Mouse (Mus musculus) liver, embryonic 14.5 days (tissue): ENCODE results near the gene Adamtsl5.

ENCODE experiments used
- CTCF ChIP-seq: IDR thresholded peaks from 2 replicates; pipeline ENCODE4 v1.5.1; 2016; ENCODE audit warnings: antibody characterized with exemption, low read depth, control low read depth
- EP300 ChIP-seq: IDR thresholded peaks from 2 replicates; pipeline ENCODE4 v1.6.1; 2016; ENCODE audit warnings: antibody characterized with exemption, low read depth

DNA sequence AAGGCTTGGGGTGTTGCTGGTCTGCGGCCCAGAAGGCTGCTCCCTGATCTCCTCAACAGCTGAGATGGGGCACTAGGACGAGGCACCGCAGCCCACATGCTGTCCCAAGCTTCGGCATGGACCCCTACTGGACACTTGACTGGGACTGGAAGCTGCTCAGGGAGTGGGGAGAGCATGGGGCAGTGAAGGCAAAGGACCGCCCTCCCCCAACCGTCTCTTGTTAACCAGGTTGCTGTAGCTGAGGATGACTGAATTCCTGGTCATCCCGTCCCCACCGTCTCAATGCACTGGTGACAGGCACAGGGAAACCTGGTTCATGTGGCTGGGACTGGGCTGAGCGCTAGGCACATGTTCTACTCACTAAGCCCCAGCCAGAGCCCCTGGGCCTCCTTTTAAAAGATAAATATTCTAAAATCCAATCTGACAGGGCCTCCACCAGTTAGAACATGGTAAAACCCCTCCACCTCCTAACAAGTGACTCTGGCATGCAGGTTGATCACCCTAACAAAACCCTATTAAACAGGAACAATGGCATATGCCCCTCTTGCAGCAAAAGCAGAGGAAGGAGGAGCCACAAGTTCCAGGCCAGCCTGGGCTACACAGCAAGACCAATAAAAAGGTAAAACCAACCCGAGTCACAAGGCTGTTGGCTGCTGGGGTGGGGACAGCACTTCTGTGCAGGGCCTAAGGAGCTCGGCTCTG is 48.8 kb upstream of the Adamtsl5 start:
- no peak for TF ChIP-seq CTCF
- no peak for TF ChIP-seq EP300
